ENCODE assay signal across 12 mouse cellular contexts in the genomic region with DNA sequence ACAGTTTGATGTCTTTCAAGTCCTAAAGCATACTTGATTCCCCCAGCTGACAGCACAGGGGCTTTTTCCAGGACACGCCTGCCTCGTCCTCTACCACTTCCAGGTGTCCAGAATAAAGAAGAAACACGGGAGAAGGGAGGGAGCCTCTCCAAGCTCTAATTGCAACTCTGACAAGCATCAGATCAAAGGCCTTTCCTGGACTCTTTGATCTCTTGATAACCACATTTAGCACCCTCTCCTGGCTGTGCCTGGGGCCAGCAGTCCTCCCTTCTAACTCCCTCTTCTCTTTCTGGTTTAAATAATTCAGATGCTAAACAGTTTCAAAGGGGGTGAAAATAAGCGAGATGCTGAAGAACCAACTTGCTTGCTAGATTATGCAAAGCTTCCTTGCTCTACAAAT.
A peak's percentile ranks its signal among the peaks of the same experiment; 100 is the strongest.
DNase-seq lines count a peak whose midpoint lies in the region; ATAC-seq and TF ChIP-seq lines count a peak whose summit lies in the region.
"Had no signal": no experiment of that assay in that cellular context is flagged by ENCODE, and none has a peak within 500 bp of the region (broad histone marks: within the 10 kb centered on the region; RNA-seq: fewer than 3 reads in every experiment).

No protein-coding gene starts in this region.

- H3K27ac ChIP-seq in embryonic facial prominence, embryonic 11.5 days (replicated peaks; ENCODE audit: low read depth, low read length), result no peak overlapping the region
- no peak overlapping the region for H3K27ac ChIP-seq in embryonic facial prominence, embryonic 10.5 days (replicated peaks)
- no peak overlapping the region for H3K27ac ChIP-seq in lung, embryonic 14.5 days (ENCODE audit: low read depth)
- H3K27ac ChIP-seq in midbrain, embryonic 13.5 days, result no peak overlapping the region; the same call in 1 of the 2 replicates
- H3K27ac ChIP-seq: hindbrain, embryonic 14.5 days had no signal

- no peaks in the 10 kb centered on the region for H3K36me3 ChIP-seq in embryonic facial prominence, embryonic 11.5 days (replicated peaks; ENCODE audit: control insufficient read depth, insufficient read depth, low read depth, low read length)
- no peaks in the 10 kb centered on the region for H3K36me3 ChIP-seq in embryonic facial prominence, embryonic 10.5 days (replicated peaks)
- no peaks in the 10 kb centered on the region for H3K36me3 ChIP-seq in lung, embryonic 14.5 days (ENCODE audit: insufficient read depth)
- no peaks in the 10 kb centered on the region for H3K36me3 ChIP-seq in midbrain, embryonic 13.5 days

- no peak overlapping the region for H3K9ac ChIP-seq in embryonic facial prominence, embryonic 11.5 days (replicated peaks; ENCODE audit: low read length)
- H3K9ac ChIP-seq in lung, embryonic 14.5 days, result no peak overlapping the region
- no peak overlapping the region for H3K9ac ChIP-seq in midbrain, embryonic 13.5 days (replicated peaks)
- H3K9ac ChIP-seq: hindbrain, embryonic 14.5 days had no signal

- 18% methylated on average over 4 of the region's 4 CpGs for WGBS in embryonic facial prominence, embryonic 11.5 days
- WGBS in embryonic facial prominence, embryonic 10.5 days, result 18% methylated on average over 4 of the region's 4 CpGs
- 25% methylated on average over 4 of the region's 4 CpGs for WGBS in lung, embryonic 14.5 days
- 18% methylated on average over 4 of the region's 4 CpGs for WGBS in midbrain, embryonic 13.5 days

- DNase-seq in embryonic facial prominence, embryonic 11.5 days (ENCODE audit: low spot score), result peak; percentile 44
- no peak for DNase-seq in embryonic facial prominence, embryonic 10.5 days (ENCODE audit: low spot score)
- DNase-seq in lung, embryonic 14.5 days, result no peak
- DNase-seq in lung, postnatal 4 days, result no peak
- DNase-seq in adipocyte (ENCODE audit: low spot score), result no peak
- DNase-seq in spleen, adult 12 weeks (ENCODE audit: low spot score), result no peak
- DNase-seq: cerebellum, adult 9-10 months had no signal

- no peak overlapping the region for H3K4me2 ChIP-seq in embryonic facial prominence, embryonic 11.5 days (ENCODE audit: low read depth, low read length)
- H3K4me2 ChIP-seq in lung, embryonic 14.5 days, result no peak overlapping the region
- H3K4me2 ChIP-seq in midbrain, embryonic 13.5 days (replicated peaks), result no peak overlapping the region
- H3K4me2 ChIP-seq: hindbrain, embryonic 14.5 days had no signal

- H3K9me3 ChIP-seq in embryonic facial prominence, embryonic 11.5 days (replicated peaks; ENCODE audit: control insufficient read depth, low read length), result no peaks in the 10 kb centered on the region
- no peaks in the 10 kb centered on the region for H3K9me3 ChIP-seq in embryonic facial prominence, embryonic 10.5 days
- H3K9me3 ChIP-seq in lung, embryonic 14.5 days (ENCODE audit: low read depth, low read length), result no peaks in the 10 kb centered on the region
- no peaks in the 10 kb centered on the region for H3K9me3 ChIP-seq in midbrain, embryonic 13.5 days

- no peaks in the 10 kb centered on the region for H3K27me3 ChIP-seq in embryonic facial prominence, embryonic 11.5 days (ENCODE audit: control insufficient read depth, insufficient read depth, low read length)
- H3K27me3 ChIP-seq in embryonic facial prominence, embryonic 10.5 days (replicated peaks; ENCODE audit: low read depth, poor library complexity, severe bottlenecking), result no peaks in the 10 kb centered on the region
- no peaks in the 10 kb centered on the region for H3K27me3 ChIP-seq in lung, embryonic 14.5 days (ENCODE audit: insufficient read depth, low read length)
- H3K27me3 ChIP-seq in midbrain, embryonic 13.5 days, result no peaks in the 10 kb centered on the region

- H3K4me1 ChIP-seq in embryonic facial prominence, embryonic 11.5 days (ENCODE audit: control insufficient read depth, insufficient read depth, low read length), result no peaks in the 10 kb centered on the region
- H3K4me1 ChIP-seq in embryonic facial prominence, embryonic 10.5 days, result 0 out of 2 replicates have a peak, but pooled peaks cover 5% of the 10 kb centered on the region
- no peaks in the 10 kb centered on the region for H3K4me1 ChIP-seq in lung, embryonic 14.5 days (ENCODE audit: insufficient read depth)
- H3K4me1 ChIP-seq in midbrain, embryonic 13.5 days (replicated peaks), result peaks cover 10% of the 10 kb centered on the region

- TF ChIP-seq CTCF in lung, embryonic 14.5 days (IDR thresholded peaks at IDR 0.05; ENCODE audit: low read depth), result 0 out of 2 replicates have a peak, but pooled peaks have one; percentile 7

- ATAC-seq in embryonic facial prominence, embryonic 11.5 days (replicated peaks; ENCODE audit: insufficient number of reproducible peaks, low FRiP score, low TSS enrichment, low read depth), result no peak
- ATAC-seq in lung, embryonic 14.5 days (ENCODE audit: insufficient read depth), result no peak
- ATAC-seq in midbrain, embryonic 13.5 days, result peak; percentile 56; the same call in 1 of the 2 replicates
- ATAC-seq in monocyte, adult 5-6 weeks (replicated peaks; ENCODE audit: insufficient number of reproducible peaks, low FRiP score, low TSS enrichment, poor library complexity, severe bottlenecking), result no peak
- ATAC-seq: activated CD4-positive, CD25-positive, alpha-beta regulatory T cell, adult 4 months had no signal

- no peak overlapping the region for H3K4me3 ChIP-seq in embryonic facial prominence, embryonic 11.5 days (ENCODE audit: low read depth, low read length)
- no peak overlapping the region for H3K4me3 ChIP-seq in embryonic facial prominence, embryonic 10.5 days
- H3K4me3 ChIP-seq in lung, embryonic 14.5 days (ENCODE audit: low read depth, low read length), result no peak overlapping the region
- H3K4me3 ChIP-seq in midbrain, embryonic 13.5 days (replicated peaks), result no peak overlapping the region
- H3K4me3 ChIP-seq: myocyte had no signal
